Mouse (Mus musculus) left cerebral cortex, postnatal 14 days (tissue): ENCODE measurements around the gene Pik3c2b. TPM values are rescaled to one million over a fixed set of nuclear protein-coding genes. Genes with fewer than 3 reads are reported as not detected.
"Not testable (repeated sequence)": the region's sequence is repeated elsewhere in the genome, so short reads cannot be mapped to it uniquely, and the experiment has no call there.

Experiments used
- DNase-seq, 2 experiments: peaks; one replicate each; pipeline ENCODE4 v3.0.0; 2021 to 2022; ENCODE audit warnings: low spot score in 2 of 2, mixed read lengths in 1 of 2
- intact Hi-C: fragments of 180-260 bp; cut with DNase I; formaldehyde crosslinking; loops from one replicate; pipeline ENCODE4 v1.15.1; 2025
- long read RNA-seq, 2 experiments: library from polyadenylated mRNA; stranded (forward); transcript quantifications; one replicate each; pipeline ENCODE4 v2.0.0; 2021
- total RNA-seq, 2 experiments: library from RNA; stranded (reverse); gene quantifications; 2 replicates each; pipeline ENCODE4 v1.2.3; 2021

Gene Pik3c2b
- 10 to 100 TPM; 17.2 to 18.8 TPM for total RNA-seq
- long read RNA-seq, experiment 1, partial matches to known transcripts: 0 of 1 reads
- long read RNA-seq, experiment 1, other reads (novel, unspliced or antisense): 1 of 1 reads
- long read RNA-seq, experiment 2, partial matches to known transcripts: 0 of 2 reads
- long read RNA-seq, experiment 2, other reads (novel, unspliced or antisense): 1 of 2 reads

GRCm38 (mm10) chr1:133045011-133045860, at the start of gene Pik3c2b:
Pik3c2b (plus strand) TSS chr1:133045667.
- no peak for DNase-seq
- intact Hi-C loops: loop anchor here (5.0 kb wide), 1 partner anchor 87 kb away; the partner anchor contains the start of gene Ppp1r15b

GRCm38 (mm10) chr1:133000347-133000746, 45.1 kb upstream of the Pik3c2b start:
- no peak for DNase-seq
- intact Hi-C loops: no loop called here

GRCm38 (mm10) chr1:133006571-133006970, 38.9 kb upstream of the Pik3c2b start:
- intact Hi-C loops: no loop called here

GRCm38 (mm10) chr1:133011955-133012841, 33.3 kb upstream of the Pik3c2b start:
- intact Hi-C loops: no loop called here

More at GRCm38 (mm10) chr1:133006571-133006970, 38.9 kb upstream of the Pik3c2b start:
- no peak for DNase-seq

GRCm38 (mm10) chr1:133013331-133013730, 32.1 kb upstream of the Pik3c2b start:
- DNase-seq: no peak
- intact Hi-C loops: no loop called here

More at GRCm38 (mm10) chr1:133011955-133012841, 33.3 kb upstream of the Pik3c2b start:
- DNase-seq: no peak

GRCm38 (mm10) chr1:133014196-133014595, 31.3 kb upstream of the Pik3c2b start:
- intact Hi-C loops: no loop called here
- DNase-seq: no peak

- no peak for DNase-seq
- intact Hi-C loops: no loop called here
Observed at GRCm38 (mm10) chr1:133016775-133017428, 28.6 kb upstream of the Pik3c2b start.

GRCm38 (mm10) chr1:133018580-133018979, 26.9 kb upstream of the Pik3c2b start:
- intact Hi-C loops: no loop called here
- DNase-seq: no peak

GRCm38 (mm10) chr1:133019312-133019711, 26.2 kb upstream of the Pik3c2b start:
- intact Hi-C loops: no loop called here
- no peak for DNase-seq

- intact Hi-C loops: no loop called here
- DNase-seq: no peak
Observed at GRCm38 (mm10) chr1:133020137-133020894, 25.2 kb upstream of the Pik3c2b start.

GRCm38 (mm10) chr1:133021391-133021790, 24.1 kb upstream of the Pik3c2b start:
- intact Hi-C loops: no loop called here
- no peak for DNase-seq

- DNase-seq, intact Hi-C loops: not testable (repeated sequence)
Observed at GRCm38 (mm10) chr1:133021971-133022370, 23.5 kb upstream of the Pik3c2b start.

GRCm38 (mm10) chr1:133023723-133024122, 21.7 kb upstream of the Pik3c2b start:
- DNase-seq, intact Hi-C loops: not testable (repeated sequence)

- no peak for DNase-seq
- intact Hi-C loops: no loop called here
Observed at GRCm38 (mm10) chr1:133024426-133024825, 21.0 kb upstream of the Pik3c2b start.

GRCm38 (mm10) chr1:133025051-133025795, 20.2 kb upstream of the Pik3c2b start:
- DNase-seq: peak; percentile 92 to 95
- intact Hi-C loops: no loop called here

GRCm38 (mm10) chr1:133025796-133026190, 19.7 kb upstream of the Pik3c2b start:
- DNase-seq, intact Hi-C loops: not testable (repeated sequence)

GRCm38 (mm10) chr1:133027126-133027525, 18.3 kb upstream of the Pik3c2b start:
- DNase-seq: no peak
- intact Hi-C loops: no loop called here

- intact Hi-C loops: no loop called here
Observed at GRCm38 (mm10) chr1:133027980-133028379, 17.5 kb upstream of the Pik3c2b start.

More at GRCm38 (mm10) chr1:133027980-133028379, 17.5 kb upstream of the Pik3c2b start:
- DNase-seq: no peak
